Mouse (Mus musculus): Measurements from ENCODE around the gene Slc7a1.

Slc7a1 gene

GRCm38 (mm10) chr5:148399660-148400443, at the start of gene Slc7a1:
Gene Slc7a1 (minus strand): TSS chr5:148399904.
- TF ChIP-seq GATA4 (IDR thresholded peaks at IDR 0.05; ENCODE audit: insufficient replicate concordance, low read length): no peak; the same call in 1 of the 2 replicates

GRCm38 (mm10) chr5:148444974-148445373, 45.3 kb upstream of the Slc7a1 start:
- no peak for TF ChIP-seq GATA4 (IDR thresholded peaks at IDR 0.05; ENCODE audit: insufficient replicate concordance, low read length)

DNA sequence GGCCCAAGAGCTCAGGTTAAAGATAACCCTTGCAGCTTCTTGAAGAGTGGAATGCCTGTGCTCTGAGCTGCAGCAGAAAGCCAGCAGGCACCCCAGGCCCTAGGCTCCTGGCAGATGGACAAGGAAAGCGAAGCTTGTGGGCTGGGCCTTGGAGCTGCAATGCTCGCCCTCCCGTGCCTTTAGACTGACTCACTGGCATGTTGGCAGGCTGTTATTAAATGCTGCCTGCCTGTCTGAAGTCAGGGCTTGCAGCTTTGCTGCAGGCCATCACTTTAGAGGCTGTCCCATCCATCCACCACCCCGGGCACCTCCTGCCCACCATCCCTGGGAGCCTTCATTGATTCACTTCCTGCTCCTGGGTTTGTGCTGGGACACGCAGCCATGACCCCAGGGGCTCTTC, 44.0 kb upstream of the Slc7a1 start:
- no peak for TF ChIP-seq GATA4 (IDR thresholded peaks at IDR 0.05; ENCODE audit: insufficient replicate concordance, low read length)

- TF ChIP-seq GATA4 (IDR thresholded peaks at IDR 0.05; ENCODE audit: insufficient replicate concordance, low read length): no peak
These were observed 36.0 kb upstream of the Slc7a1 start for GRCm38 (mm10) chr5:148435660-148436059.

DNA sequence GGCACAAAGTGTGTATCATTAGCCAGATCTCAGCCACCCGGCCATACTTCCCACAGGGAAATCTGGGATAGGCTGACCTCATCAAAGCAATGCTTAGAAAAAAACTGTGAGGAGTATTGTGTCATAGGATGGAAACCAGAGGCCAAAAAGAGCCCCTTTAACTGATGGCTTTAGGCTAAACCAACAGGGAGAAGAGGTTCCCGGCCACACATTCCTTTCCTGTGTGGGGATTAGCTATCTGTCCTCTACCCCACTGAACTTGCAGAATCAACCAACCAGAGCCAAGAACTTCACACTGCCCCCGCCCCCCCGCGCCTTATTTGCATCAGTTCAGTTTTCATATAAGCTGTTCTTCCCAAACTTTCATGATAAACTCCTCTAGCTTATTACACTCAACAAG, 32.4 kb upstream of the Slc7a1 start:
- TF ChIP-seq GATA4 (IDR thresholded peaks at IDR 0.05; ENCODE audit: insufficient replicate concordance, low read length): no peak

DNA sequence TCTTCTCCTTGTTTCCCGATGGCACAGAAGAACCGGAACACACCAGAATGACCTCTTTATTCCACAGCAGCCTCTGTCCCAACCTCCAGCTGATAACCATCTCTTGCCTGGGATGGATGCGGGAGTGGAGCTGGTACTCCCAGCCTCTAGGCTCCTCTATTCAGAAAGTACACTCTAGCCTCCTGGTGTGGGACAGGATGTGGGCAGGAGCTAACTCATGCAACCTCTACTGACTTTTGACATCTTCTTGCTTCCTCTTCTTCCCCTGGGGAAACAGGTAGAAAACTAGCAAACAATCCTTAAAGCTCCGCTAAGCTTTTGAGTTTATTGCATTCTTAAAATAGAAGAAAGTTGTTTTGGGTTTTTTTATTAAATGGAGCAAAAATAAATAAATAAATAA, 29.1 kb upstream of the Slc7a1 start:
- TF ChIP-seq GATA4 (IDR thresholded peaks at IDR 0.05; ENCODE audit: insufficient replicate concordance, low read length): no peak

DNA sequence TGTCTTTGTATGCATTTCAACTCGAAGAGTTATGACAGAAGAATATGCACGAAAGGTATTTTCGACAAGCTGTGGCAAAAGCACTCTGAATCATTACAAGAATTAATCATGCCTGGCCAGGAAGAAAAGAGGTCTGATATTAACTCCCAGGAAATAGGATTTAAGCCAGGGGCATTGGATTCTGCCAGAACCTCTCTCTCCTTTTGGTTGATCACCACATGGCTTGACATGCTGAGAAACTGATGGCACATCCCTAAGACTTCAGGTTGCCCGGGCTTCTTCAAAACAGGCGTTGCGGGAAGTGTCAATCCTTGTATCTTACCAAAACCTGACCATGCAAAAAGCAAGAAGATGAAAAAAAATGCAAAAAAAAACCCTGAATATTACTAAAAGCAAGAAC, 25.4 kb upstream of the Slc7a1 start:
- no peak for TF ChIP-seq GATA4 (IDR thresholded peaks at IDR 0.05; ENCODE audit: insufficient replicate concordance, low read length)

DNA sequence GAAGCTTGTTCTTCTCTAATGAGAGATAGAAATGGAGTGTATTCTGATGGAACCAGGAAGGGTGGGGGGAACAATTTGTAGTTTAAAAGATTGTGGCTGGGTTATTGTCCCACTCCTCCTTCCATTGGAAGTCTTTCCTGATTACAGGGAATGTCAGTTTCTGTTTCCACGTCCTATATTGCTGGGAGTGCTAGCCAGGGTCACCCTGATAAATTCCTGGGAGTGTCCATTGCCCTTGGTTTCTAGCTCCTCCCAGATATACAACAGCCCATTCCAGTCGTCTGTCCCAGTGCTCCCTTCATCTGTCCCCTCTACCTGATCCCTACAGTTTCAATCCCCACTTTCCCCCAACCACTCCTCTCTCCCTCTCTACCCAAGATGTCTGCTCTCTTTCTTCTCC, 21.6 kb upstream of the Slc7a1 start:
- no peak for TF ChIP-seq GATA4 (IDR thresholded peaks at IDR 0.05; ENCODE audit: insufficient replicate concordance, low read length)

DNA sequence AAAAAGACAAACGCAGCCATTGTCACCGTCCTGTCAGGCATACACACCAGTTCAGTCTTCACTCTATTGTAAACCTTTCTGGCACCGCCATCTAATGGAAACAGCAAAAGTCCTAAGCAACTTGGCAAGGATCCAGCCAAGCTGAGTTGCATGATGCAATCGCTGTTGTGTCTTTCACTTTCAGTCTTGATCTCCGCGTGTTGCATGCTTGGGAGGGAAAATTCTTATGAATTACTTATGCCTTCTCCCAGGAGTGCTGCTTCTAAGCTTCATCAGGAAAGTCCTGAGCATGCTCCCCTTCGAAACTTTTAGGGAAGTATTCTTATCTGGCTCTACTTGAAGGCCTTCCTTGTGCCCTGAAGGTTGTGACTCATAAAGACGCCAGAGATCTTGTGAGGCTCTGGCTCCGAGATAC, 19.4 kb upstream of the Slc7a1 start:
- TF ChIP-seq GATA4 (IDR thresholded peaks at IDR 0.05; ENCODE audit: insufficient replicate concordance, low read length): no peak

DNA sequence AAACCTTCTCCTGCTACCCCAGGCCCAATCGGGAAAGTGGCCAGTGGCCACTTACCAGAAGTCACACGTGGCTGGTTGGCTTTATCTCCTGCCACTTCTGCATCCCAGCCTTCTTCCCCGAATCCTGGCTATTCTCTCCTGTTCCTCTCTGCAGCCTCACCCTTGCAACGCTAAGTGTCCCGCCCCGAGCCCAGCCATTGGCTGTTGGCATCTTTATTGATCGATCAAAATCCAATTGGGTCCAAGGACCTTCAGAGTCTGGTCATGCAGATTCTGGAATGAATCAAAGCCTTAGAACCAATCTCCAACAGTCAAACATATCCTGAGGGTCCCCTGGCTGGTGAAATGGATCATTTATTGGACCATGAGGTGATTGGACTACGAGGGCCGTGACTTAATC, 18.7 kb upstream of the Slc7a1 start:
- no peak for TF ChIP-seq GATA4 (IDR thresholded peaks at IDR 0.05; ENCODE audit: insufficient replicate concordance, low read length)

DNA sequence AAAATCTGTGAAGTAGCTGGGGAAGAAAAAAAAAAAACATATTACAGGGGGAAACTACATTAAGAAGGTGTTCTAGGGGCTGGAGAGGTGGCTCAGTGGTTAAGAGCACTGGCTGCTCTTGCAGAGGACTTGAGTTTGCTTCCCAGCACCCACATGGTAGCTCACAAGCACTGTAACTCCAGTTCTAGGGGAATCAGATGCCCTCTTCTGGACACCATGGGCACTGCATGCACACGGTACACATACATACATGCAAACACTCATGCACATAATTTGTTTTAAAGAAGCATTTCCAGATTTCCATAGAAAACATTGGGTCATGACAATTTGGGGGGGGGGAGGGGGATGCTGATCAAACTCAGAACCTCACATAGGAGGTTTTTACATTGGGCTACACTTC, 18.1 kb upstream of the Slc7a1 start:
- TF ChIP-seq GATA4 (IDR thresholded peaks at IDR 0.05; ENCODE audit: insufficient replicate concordance, low read length): no peak

DNA sequence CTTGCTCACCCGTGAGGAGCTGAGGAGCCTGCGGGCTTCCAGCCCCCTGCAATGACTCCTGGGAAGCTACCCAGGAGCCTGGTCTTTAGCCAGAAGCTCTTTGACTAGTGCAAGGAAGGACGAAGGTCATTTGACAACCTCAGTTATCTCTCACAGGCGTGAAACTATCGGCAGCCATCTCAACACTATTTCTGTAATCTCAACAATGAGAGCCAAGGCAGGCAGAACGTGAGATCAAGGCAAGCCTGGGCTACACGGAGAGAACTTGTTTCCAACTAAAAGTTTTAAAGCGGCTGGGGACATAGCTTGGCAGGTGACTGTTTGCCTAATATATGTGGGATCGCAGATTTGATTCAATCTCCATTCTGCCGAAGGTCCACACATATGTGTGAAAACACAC, 16.8 kb upstream of the Slc7a1 start:
- TF ChIP-seq GATA4 (IDR thresholded peaks at IDR 0.05; ENCODE audit: insufficient replicate concordance, low read length): no peak

DNA sequence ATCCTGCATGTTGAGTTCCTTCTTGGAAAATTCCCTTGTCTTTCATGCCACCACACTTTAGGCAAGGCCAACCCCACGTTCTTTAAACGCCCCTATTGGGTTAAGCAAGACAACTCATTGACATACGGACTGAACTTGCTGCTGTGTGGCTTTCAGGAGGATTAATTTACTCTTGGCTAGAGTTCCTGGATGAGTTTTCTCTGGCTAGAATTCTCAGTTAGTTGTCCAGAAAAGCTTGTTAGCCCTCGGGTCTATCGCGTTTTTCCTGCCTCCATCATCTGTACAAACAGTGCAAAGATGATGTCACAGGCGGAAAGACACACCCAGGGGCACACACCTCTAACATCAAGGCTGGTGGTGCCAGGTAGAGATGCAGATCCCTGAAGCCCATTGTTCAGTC, 14.5 kb upstream of the Slc7a1 start:
- TF ChIP-seq GATA4 (IDR thresholded peaks at IDR 0.05; ENCODE audit: insufficient replicate concordance, low read length): no peak

- no peak for TF ChIP-seq GATA4 (IDR thresholded peaks at IDR 0.05; ENCODE audit: insufficient replicate concordance, low read length)
These were observed 12.8 kb upstream of the Slc7a1 start for GRCm38 (mm10) chr5:148412504-148412903.

DNA sequence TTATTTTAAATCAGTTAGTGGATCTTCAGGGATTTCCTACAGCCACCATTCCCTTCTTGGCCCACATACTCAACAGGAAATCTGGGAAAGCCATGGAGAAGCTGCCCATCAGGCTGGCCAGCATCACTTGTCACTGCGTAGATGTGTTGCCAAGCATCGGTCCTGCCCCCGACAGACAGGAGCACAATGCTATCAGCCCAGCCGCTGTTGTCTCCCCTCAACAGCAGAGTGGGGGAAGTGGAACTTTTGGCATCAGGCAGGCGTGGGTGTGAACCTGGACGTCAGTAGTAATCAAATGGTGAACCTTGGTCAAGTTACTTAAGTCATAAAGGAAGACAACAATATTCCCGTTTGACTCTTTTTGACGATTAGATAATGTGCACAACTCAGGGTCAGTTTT, 9.8 kb upstream of the Slc7a1 start:
- TF ChIP-seq GATA4 (IDR thresholded peaks at IDR 0.05; ENCODE audit: insufficient replicate concordance, low read length): no peak

DNA sequence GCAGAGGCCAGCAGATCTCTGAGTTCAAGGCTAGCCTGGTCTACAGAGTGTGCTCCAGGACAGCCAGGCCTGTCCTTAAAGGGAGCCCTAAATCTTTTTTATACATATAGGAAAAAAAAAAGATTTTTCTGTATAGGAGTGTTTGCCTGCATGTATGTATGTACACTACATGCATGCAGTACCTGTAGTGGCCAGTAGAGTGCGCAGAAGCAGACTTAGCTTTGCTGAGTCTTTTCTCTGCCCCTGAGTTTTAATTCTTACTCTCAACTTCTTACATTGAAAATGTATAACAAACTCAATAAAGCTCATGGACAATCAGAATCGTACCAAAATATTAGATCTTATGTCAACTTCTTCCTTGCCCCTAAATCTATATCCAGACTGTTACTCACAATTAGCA, 7.2 kb upstream of the Slc7a1 start:
- TF ChIP-seq GATA4 (IDR thresholded peaks at IDR 0.05; ENCODE audit: insufficient replicate concordance, low read length): no peak

GRCm38 (mm10) chr5:148404548-148404947, 4.8 kb upstream of the Slc7a1 start:
- TF ChIP-seq GATA4 (IDR thresholded peaks at IDR 0.05; ENCODE audit: insufficient replicate concordance, low read length): no peak

All from liver, adult (tissue).